Mouse (Mus musculus) liver, postnatal 0 days (tissue): ENCODE results near the gene Hs3st6. TPM values are rescaled to one million over a fixed set of nuclear protein-coding genes. Genes with fewer than 3 reads are reported as not detected.
A peak's percentile ranks its signal among the peaks of the same experiment; 100 is the strongest.
"Not testable (repeated sequence)": the region's sequence is repeated elsewhere in the genome, so short reads cannot be mapped to it uniquely, and the experiment has no call there.

ENCODE experiments used
- ATAC-seq: fragments of 200-750 bp; cut with Nextera tagmentation; 2 replicates; pipeline ENCODE4 v1.8.0; 2017; ENCODE audit warnings: mild to moderate bottlenecking, moderate library complexity
- DNase-seq: peaks from one replicate; pipeline ENCODE4 v3.0.0-alpha.2; 2016
- H3K27ac ChIP-seq: fragments of 300-500 bp; sonication (generic); 2 replicates; pipeline ENCODE4 v1.5.1; 2014; ENCODE audit warnings: antibody characterized with exemption, moderate library complexity, mild to moderate bottlenecking, low read depth
- H3K27me3 ChIP-seq: fragments of 300-500 bp; sonication (generic); 2 replicates; pipeline ENCODE4 v1.6.1; 2014; ENCODE audit warnings: low read length, control low read depth, mixed read lengths; ENCODE audit not compliant: insufficient read depth
- H3K36me3 ChIP-seq: fragments of 300-500 bp; sonication (generic); replicated peaks from 2 replicates; pipeline ENCODE4 v1.6.1; 2014; ENCODE audit warnings: mild to moderate bottlenecking, control low read depth, low read length, moderate library complexity, mixed read lengths; ENCODE audit not compliant: insufficient read depth
- H3K4me1 ChIP-seq: fragments of 300-500 bp; sonication (generic); 2 replicates; pipeline ENCODE4 v1.6.1; 2014; ENCODE audit warnings: antibody characterized with exemption, mild to moderate bottlenecking, control low read depth; ENCODE audit not compliant: insufficient read depth
- H3K4me2 ChIP-seq: fragments of 300-500 bp; sonication (generic); 2 replicates; pipeline ENCODE4 v1.6.1; 2014; ENCODE audit warnings: low read depth, mild to moderate bottlenecking, low read length, moderate library complexity, mixed read lengths
- H3K4me3 ChIP-seq: fragments of 300-500 bp; sonication (generic); 2 replicates; pipeline ENCODE4 v1.5.1; 2014; ENCODE audit warnings: low read depth, low read length
- H3K9ac ChIP-seq: fragments of 300-500 bp; sonication (generic); replicated peaks from 2 replicates; pipeline ENCODE4 v1.6.1; 2014; ENCODE audit warnings: mild to moderate bottlenecking, moderate library complexity
- H3K9me3 ChIP-seq: fragments of 300-500 bp; sonication (generic); 2 replicates; pipeline ENCODE4 v1.6.1; 2016; ENCODE audit warnings: mild to moderate bottlenecking, control low read depth, low read length, mixed read lengths
- CTCF ChIP-seq: sonication (generic); IDR thresholded peaks from 2 replicates; pipeline ENCODE4 v1.5.1; 2016; ENCODE audit warnings: antibody characterized with exemption, low read depth
- EP300 ChIP-seq: IDR thresholded peaks from 2 replicates; pipeline ENCODE4 v1.6.1; 2016; ENCODE audit warnings: antibody characterized with exemption, low read depth, mild to moderate bottlenecking
- WGBS: fragments of 180-500 bp; shearing (Covaris S2); extraction: QIAGEN DNeasy Blood & Tissue Kit; methylation state at CpG from one replicate; pipeline ENCODE4 v1.1.7; 2014; ENCODE audit not compliant: insufficient replicate concordance; 5-methylcytosine and 5-hydroxymethylcytosine counted together
- polyA plus RNA-seq: library from polyadenylated mRNA; unstranded; fragments of >200 nt; fragmentation: Nextera tagmentation; extraction: Ambion mirVana; gene quantifications from 2 replicates; pipeline ENCODE4 v1.2.1, GENCODE M21; 2015

Gene Hs3st6
- polyA plus RNA-seq, 1 experiment from 2014 or later, result 0.20 TPM

DNA sequence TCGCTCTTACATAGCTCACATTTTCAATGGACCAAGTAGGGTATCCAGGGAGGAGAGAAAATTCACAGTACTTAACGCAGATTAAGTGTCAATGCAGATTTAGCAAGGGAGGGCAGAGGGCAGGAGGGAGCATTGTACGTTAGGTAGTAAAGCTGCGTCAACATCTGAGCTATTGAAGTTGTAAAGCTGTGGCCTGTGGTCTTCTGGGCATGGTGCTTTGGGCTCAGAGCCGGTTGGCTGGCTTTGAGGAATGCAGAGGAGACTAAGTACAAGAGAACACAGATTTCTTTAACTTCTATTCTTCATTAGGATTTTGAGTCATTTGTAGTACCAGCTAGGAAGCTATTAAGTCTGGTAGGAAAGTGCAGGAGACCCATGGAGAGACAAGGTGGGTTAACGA, 37.2 kb upstream of the Hs3st6 start:
- TF ChIP-seq EP300, result no peak
- TF ChIP-seq CTCF, result no peak
- peaks cover 6% of the 10 kb centered on the region for H3K4me1 ChIP-seq
- H3K9ac ChIP-seq, result no peak overlapping the region
- no peaks in the 10 kb centered on the region for H3K27me3 ChIP-seq
- no peak overlapping the region for H3K4me3 ChIP-seq
- WGBS, result 86% methylated on average over 6 of the region's 6 CpGs
- H3K36me3 ChIP-seq, result 0 out of 2 replicates have a peak, but pooled peaks cover 9% of the 10 kb centered on the region
- no peak overlapping the region for H3K4me2 ChIP-seq
- no peaks in the 10 kb centered on the region for H3K9me3 ChIP-seq
- H3K27ac ChIP-seq, result no peak overlapping the region
- no peak for ATAC-seq
- DNase-seq, result no peak

- no peak overlapping the region for H3K9ac ChIP-seq
- H3K36me3 ChIP-seq, result peaks cover 11% of the 10 kb centered on the region; the same call in 1 of the 2 replicates
- no peak overlapping the region for H3K4me2 ChIP-seq
- H3K4me3 ChIP-seq, result no peak overlapping the region
- ATAC-seq (no peak), DNase-seq (peak; percentile 12)
- H3K9me3 ChIP-seq, result no peaks in the 10 kb centered on the region
- peaks cover 7% of the 10 kb centered on the region for H3K4me1 ChIP-seq
- 94% methylated on average over 15 of the region's 15 CpGs for WGBS
- no peak overlapping the region for H3K27ac ChIP-seq
- no peaks in the 10 kb centered on the region for H3K27me3 ChIP-seq
- TF ChIP-seq EP300 (no peak), CTCF (no peak)
Observed at GRCm38 (mm10) chr17:24716166-24716682, 36.6 kb upstream of the Hs3st6 start.

DNA sequence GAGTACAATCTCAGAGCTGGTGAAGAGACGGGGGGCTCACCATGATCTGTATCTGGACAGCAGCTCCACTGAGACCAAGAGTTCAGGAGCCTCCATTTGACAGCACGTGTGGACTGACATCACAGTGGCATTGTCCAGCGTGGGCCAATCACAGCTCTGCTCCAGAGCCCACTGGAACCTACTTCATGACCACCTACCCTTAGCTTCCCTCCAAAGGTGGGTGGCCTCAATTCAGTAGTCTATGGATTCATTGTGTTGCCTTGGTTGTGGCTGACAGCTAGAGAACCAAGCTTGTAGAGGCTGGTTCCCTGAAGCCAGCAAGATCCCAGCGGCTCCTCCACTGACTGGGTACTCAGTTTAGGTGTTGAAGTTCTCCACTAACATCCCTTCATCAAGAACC, 34.8 kb upstream of the Hs3st6 start, which contains the start of the genes Rnf151 and Rps2:
Gene Rnf151, minus strand, starts transcription at position 121 of the 400 bp plus-strand sequence.
Gene Rps2, plus strand, starts transcription at position 174 of the 400 bp plus-strand sequence.
- DNase-seq (no peak), ATAC-seq (no peak)
- Histone ChIP-seq H3K27me3 (no peaks in the 10 kb centered on the region), H3K9ac (peak within 1 kb of the TSS; percentile 94), H3K36me3 (peaks cover 25% of the 10 kb centered on the region), H3K9me3 (no peaks in the 10 kb centered on the region), H3K4me3 (peak within 1 kb of the TSS; percentile 96), H3K4me2 (peak within 1 kb of the TSS; percentile 88), H3K4me1 (peaks cover 21% of the 10 kb centered on the region), H3K27ac (no peak within 1 kb of the TSS)
- TF ChIP-seq CTCF (no peak), EP300 (no peak)
- 81% methylated on average over 4 of the region's 4 CpGs for WGBS

DNA sequence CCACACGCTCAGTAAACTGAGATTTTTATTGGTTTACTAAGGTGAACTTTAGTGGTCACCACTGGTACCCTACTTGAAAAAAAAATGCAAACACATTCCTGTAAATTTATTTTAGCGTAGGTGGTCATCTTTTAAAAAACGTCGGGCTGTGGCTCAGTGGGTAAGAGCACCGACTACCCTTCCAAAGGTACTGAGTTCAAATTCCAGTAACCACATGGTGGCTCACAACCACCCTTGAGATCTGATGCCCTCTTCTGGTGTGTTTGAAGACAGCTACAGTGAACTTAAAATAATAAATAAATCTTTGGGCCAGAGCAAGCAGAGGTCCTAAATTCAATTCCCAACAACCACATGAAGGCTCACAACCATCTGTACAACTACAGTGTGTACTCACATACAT, 33.9 kb upstream of the Hs3st6 start:
- H3K36me3 ChIP-seq, result peaks cover 25% of the 10 kb centered on the region
- H3K4me1 ChIP-seq, result peaks cover 29% of the 10 kb centered on the region
- H3K9me3 ChIP-seq, H3K27me3 ChIP-seq, DNase-seq, ATAC-seq, H3K27ac ChIP-seq: not testable (repeated sequence)
- H3K4me2 ChIP-seq, result peak overlapping the region; percentile 88
- peak overlapping the region; percentile 96 for H3K4me3 ChIP-seq
- H3K9ac ChIP-seq, result peak overlapping the region; percentile 94
- TF ChIP-seq CTCF, result peak; percentile 17; the same call in 1 of the 2 replicates
- 45% methylated on average over 5 of the region's 5 CpGs for WGBS

DNA sequence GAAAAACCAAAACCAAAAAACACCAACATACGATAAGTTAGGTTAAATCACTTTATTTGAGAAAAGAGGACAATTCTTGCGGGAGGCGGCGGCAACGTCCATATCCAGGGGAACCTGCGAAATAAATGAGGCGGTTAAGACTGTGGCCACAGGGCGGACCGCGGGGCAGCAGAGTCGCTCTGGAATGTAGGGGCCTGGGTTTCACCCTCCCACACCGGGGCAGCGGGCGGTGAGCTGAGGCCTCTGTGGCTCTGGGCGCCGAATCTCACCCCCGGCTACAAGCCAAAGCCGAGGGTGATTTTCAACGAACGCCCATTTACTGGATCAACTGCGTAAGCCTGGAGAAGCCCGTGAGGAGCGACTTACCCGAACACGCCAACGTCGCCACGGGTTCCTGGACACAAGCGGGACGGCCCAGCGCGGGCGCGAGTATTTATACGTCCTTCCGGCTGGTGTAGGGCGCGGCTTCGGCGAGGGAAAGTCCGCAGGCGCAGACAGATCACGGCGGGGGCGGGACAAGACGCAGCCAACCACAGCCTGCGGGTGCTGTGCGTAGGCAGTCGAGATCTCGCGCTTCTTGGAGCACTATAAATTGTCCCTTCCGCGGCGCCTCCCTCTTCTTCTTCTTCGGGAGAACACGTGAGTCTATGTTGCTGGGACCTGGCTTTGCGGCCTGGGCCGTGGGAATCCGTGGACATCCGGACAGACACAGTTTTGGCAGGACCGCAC, 33.1 kb upstream of the Hs3st6 start:
- no peaks in the 10 kb centered on the region for H3K9me3 ChIP-seq
- under 1% methylated on average over 61 of the region's 61 CpGs for WGBS
- TF ChIP-seq CTCF, result no peak; the same call in 1 of the 2 replicates
- TF ChIP-seq EP300, result peak; percentile 53
- H3K4me3 ChIP-seq, result peak overlapping the region; percentile 96
- H3K36me3 ChIP-seq, result peaks cover 25% of the 10 kb centered on the region
- peak overlapping the region; percentile 88 for H3K4me2 ChIP-seq
- peak overlapping the region; percentile 93 for H3K27ac ChIP-seq
- ATAC-seq (peak; percentile 94), DNase-seq (peak; percentile 99)
- H3K27me3 ChIP-seq, result no peaks in the 10 kb centered on the region
- peaks cover 31% of the 10 kb centered on the region for H3K4me1 ChIP-seq
- peak overlapping the region; percentile 94 for H3K9ac ChIP-seq

- H3K9me3 ChIP-seq, H3K27me3 ChIP-seq, ATAC-seq: not testable (repeated sequence)
- under 1% methylated on average over 10 of the region's 11 CpGs for WGBS
- peak; percentile 19 for DNase-seq
- Histone ChIP-seq H3K27ac (peak overlapping the region; percentile 93), H3K4me1 (peaks cover 32% of the 10 kb centered on the region), H3K4me3 (peak overlapping the region; percentile 96), H3K4me2 (peak overlapping the region; percentile 88), H3K36me3 (peaks cover 25% of the 10 kb centered on the region), H3K9ac (peak overlapping the region; percentile 94)
Observed at GRCm38 (mm10) chr17:24720616-24721015, 32.2 kb upstream of the Hs3st6 start.

GRCm38 (mm10) chr17:24721383-24721955, 31.3 kb upstream of the Hs3st6 start:
- not testable (repeated sequence) for H3K27me3 ChIP-seq, ATAC-seq, H3K9me3 ChIP-seq, H3K27ac ChIP-seq
- WGBS, result 25% methylated on average over 7 of the region's 7 CpGs
- peaks cover 23% of the 10 kb centered on the region for H3K36me3 ChIP-seq
- peaks cover 32% of the 10 kb centered on the region for H3K4me1 ChIP-seq
- H3K9ac ChIP-seq, result peak overlapping the region; percentile 94
- peak; percentile 25 for DNase-seq
- H3K4me2 ChIP-seq, result peak overlapping the region; percentile 88
- H3K4me3 ChIP-seq, result peak overlapping the region; percentile 96
